Mouse (Mus musculus): ENCODE results near the gene Zbtb20.

Zbtb20 gene

DNA sequence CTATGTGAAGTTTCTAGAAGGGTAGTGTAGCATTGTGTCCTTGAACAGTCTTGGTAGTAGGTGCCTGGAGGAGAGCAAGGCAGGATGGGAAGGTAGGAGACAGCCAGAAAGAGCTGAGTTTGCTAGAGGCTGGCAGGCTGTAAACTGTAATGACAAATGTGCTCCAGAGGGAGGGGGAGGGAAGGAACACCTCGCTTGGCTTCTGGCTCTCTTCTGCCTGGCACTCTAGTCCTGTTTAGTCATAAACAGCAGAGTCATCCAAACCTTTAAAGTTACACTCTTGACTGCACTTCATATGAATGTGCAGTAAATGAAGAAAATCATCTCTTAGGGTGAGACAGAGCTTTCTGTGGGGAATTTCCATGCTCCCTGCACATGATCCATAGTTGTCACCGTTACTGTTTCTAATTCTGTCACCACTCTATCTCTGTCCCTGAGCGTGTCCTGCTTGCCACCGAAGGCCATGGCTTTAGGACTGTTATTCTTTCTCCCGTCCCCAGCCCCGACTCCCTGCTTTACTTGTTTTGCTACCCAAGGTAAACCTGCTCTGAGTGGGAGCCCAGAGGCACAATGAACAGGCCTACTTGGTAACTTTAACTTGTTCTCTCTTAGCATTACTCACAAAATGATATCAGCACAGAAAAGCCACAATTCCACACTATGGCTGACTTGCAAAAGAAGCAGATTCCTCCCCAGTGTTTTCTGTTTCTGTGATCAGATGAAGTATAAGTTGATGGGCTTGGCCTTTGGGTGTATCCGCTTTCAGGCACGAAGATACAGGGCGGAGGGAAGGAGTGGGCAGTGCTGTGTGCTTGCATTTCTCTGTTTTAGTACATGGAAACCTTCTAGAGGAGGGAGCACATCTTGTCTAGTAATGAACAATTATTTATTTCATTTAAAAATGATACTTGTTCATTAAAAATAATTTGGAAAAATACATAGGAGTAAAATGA lies 427.8 kb downstream of the Zbtb20 start:
- DNase-seq = peak; percentile 66

DNA sequence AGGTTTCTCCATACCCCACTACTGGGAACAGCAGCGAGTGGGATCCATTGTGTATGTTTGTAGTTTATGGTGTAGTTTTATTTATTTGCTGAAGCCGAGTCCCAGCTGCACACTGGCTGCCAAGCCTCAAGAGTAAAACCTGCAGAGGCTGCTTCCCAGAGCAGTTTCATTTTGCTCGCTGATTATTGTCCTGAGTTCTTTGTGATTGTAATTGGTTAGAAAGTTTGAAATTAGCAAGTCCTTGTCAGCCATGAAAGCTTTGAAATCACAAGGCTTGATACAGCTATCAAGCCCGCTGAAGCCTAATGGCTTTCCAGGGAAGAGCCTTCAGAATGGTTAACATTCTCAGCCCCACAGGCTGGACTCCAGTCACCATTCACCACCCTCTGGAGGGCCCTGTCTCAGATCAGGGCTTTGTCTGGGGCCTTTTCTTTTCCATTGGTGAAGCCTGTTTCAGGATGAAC lies 434.3 kb downstream of the Zbtb20 start:
- no peak for DNase-seq

GRCm38 (mm10) chr16:43324009-43324408 lies 448.3 kb downstream of the Zbtb20 start:
- DNase-seq = no peak

DNA sequence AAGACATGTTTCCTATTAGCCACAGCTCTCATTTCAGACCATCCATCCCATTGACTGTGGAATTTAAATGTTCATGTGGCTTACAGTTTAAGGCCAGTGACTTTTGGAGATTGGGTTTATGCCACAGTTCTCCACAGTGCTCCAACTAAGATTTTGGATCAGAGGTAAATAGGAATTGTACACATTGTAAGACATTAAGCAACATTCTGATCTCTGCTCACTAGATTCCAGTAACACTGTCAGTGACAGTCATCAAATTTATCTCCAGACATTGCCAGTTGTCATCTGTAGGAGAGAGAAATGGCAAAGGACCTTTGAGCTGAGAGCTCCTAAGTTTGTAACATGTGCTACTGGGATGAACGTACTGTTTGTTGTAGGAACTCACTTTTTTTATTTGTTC lies 452.5 kb downstream of the Zbtb20 start:
- DNase-seq = no peak

GRCm38 (mm10) chr16:43330206-43330605 lies 454.5 kb downstream of the Zbtb20 start:
- DNase-seq = no peak

DNA sequence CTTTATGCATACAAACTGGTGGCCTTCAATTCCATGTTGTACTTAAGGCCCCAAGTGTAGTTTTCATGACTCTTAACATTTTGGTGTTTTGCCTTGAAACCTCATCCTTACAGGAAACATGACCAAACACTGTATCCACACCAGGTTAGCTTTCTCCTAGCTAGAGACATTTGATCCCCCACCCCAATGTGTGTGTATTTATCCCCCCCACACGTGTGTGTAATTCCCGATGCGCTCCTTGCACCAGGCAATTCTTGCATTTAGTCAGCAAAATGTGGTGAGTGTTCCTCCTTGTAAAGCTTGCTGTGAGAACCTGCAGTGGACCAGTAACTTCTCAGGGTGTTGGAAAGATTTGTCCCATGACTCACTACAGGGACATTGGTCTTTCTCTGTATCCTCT lies 455.8 kb downstream of the Zbtb20 start:
- DNase-seq = no peak

DNA sequence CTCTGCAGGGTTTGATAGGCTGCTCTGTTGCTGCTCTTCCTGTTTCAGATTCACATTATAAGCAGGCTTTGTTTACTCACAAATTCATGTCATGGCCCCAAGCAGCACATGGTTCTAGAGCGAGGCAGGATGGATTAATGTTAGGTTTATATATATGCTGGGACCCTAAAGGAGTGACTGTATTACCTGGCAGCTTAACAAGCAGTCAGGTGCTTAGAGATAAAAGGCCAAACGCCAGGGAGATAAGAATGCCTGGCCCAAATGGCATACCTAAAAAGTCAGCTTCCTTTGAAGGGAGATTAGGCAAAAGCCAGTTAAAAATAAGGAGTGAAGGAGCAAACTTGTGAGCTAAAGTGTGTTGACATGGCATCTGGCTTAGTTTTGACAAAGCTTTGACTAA lies 457.1 kb downstream of the Zbtb20 start:
- DNase-seq = no peak

GRCm38 (mm10) chr16:43333265-43333664 lies 457.6 kb downstream of the Zbtb20 start:
- no peak for DNase-seq

DNA sequence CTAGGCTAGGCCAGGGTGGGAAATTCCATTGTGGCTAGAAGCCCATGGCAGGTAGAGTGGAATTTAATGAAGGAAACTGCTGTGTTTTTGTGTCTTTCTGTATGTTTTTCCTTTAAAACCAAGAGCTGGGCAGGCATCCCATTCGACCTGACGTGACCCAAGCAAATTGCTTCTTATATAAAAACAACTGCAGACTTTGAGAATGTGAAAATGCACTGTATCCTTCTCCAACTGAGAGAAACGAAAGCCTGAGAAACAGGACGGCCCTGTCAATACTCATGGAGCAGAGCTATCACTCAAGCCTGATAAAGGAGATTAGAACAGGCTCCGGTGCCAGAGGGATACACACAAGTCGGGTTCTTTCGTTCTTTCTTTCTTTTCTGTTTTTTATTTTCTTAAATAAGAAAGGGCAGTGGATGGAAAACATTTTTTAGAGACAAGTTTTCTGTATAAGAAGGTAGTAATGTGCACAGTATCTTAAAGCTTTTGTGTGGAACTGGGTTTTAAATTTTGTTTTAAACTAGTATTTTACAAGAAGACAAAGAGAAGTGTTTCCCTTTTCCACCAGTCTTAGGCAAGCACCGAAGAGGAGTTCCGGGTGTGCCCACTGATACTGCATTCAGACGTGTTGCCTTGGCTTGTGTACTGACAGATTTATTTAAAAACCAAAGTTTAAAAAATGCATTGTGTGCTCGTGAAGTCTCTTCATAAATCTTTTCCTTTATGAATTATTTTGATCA lies 458.9 kb downstream of the Zbtb20 start:
- DNase-seq = no peak

GRCm38 (mm10) chr16:43335151-43335823 lies 459.6 kb downstream of the Zbtb20 start:
- DNase-seq = no peak

DNA sequence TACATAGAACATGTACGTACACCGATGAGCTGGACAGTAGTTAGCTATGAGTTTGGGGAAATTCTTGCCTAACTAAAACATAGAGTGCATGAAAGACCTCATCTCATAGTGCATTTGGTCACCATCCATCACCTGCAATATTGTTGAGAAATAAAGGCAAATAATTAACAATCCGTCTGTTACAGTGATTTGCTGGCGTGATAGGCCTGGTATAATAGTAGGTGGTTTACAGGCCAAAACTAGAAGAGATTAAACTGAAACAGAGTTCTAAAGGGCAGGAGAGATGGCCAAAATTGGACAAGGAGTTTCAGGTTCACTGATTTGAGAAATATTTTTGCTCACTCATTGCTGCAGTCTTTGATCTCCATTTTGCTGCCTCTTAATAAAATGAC lies 460.1 kb downstream of the Zbtb20 start:
- no peak for DNase-seq

DNA sequence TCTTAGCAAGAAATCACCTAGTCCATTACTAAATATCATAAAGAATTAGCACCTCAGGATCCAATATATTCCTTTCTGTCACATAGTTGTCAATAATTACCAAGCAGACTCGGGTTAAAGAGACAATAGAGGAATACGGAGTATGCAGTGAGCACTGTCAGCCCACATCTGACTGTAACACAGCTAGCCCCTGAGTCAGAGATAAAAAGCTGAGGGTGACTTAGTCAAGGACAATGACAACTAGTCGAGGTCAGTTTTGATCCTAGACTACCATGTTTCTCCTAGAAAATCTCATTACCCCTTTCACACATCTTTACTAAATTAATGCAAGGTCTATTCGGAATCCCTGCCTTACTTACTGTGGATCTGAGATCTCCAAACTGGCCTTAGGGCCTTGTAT lies 465.0 kb downstream of the Zbtb20 start:
- no peak for DNase-seq

- DNase-seq = no peak
These were observed 466.3 kb downstream of the Zbtb20 start for GRCm38 (mm10) chr16:43341916-43342455.

DNA sequence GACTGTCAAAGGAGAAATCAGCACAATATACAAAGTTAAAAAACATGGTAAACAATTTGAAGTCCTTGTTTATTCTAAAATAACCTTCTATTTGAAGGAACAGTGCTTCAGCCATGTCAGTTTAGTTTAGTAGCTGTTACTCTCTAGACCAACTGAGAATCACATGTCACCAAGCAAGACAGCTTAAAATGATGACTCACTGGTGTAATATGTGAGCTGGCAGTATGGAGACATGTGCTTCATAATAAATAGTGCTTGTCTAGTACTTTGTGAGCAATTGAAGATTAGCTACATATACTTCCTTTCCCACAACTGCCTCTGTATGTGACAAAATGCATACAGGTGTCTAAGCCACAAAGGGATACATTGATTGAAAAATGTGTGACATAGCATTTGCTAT lies 470.4 kb downstream of the Zbtb20 start:
- no peak for DNase-seq

GRCm38 (mm10) chr16:43355776-43356645 lies 480.3 kb downstream of the Zbtb20 start:
- no peak for DNase-seq

DNA sequence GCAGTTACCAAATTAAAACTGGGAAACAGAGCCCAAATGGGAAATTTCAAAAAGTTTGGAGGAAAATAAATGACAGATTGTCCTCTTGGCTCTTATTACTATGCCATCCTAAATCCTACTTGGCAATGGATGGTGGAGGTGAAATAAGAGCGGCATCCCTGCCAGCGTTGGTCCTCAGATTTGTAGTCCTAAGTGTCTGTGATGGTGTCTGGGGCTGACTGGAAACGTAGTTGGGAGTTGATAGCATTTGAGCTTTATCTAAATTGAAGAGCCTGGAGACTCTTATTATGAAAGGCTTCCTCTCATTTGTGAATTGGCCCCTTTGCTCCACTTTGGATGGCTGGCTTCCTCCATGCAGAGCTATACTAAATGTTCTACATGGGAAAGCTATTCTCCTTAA lies 483.9 kb downstream of the Zbtb20 start:
- peak; percentile 75 for DNase-seq

DNA sequence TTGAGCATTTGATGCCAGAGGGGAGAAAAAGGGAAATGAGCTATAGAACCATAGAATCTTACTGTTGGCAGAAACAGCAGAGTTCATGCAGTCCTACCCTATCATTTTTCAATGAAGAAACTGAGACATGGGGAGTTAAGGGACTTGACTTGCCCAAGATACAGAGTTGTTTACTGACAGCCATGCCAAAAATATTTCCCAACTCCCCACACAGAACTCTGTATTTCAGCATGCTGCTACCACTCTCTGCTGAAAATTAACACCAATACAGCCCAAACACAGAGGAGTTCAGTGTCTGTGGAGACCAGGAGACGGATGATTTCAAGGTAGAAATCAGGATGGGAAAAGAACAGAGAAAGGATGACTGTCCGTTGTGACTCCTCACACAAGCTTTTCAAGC lies 484.4 kb downstream of the Zbtb20 start:
- no peak for DNase-seq

DNA sequence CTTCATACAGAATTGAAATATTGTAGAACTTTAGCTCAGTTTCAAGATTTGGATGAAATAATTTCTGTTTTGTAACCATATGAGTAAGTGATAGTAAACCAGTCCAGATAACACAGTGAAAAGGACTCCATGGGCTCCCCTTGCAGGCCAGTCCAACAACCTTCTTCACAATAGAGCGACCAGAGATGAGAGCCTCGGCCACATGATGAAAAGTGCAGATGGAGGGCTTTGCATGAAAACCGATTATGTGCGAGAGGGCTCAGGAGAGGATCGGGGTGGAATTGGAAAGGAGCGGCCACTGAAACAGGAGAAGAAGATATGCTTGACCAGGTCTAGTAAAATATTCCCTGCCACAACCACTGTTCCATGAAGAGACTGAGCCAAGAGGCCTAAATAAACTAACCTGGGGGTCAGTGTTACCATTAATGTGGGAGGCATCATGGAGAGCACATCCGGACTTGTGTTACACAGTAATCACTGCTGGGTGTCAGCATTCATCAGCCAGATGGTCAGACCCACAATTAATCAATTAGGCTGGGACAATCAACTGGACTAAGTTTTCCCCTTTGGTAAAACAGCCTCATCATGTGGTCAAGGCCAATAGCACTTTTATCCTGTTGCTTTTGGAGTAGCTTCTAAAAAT lies 485.3 kb downstream of the Zbtb20 start:
- DNase-seq = no peak

- DNase-seq = peak; percentile 41
These were observed 487.1 kb downstream of the Zbtb20 start for GRCm38 (mm10) chr16:43362651-43363300.

- no peak for DNase-seq
These were observed 487.6 kb downstream of the Zbtb20 start for GRCm38 (mm10) chr16:43363316-43363715.

All from cerebellum, adult 11-12 months (tissue).